In the genomic region with DNA sequence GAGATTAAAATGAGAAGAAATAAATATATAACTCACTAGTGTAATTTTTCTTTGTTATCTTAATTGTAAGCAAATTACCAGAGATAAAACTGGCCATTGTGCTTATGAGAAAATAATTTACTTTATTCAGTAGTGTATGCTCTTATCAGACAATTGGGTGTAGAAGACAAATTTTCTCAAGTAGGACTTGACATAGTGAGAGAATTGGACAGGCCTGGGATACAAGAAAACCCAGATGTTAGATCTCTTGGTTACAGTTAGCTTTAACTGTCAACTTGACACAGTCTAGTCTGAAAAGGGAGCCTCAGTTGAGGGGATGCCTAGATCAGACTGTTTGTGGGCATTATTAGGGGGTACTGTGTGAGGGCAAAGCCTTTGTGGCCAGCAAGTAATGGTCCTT, we compare ENCODE assay signal across 18 mouse cellular contexts.
DNase-seq lines count a peak whose midpoint lies in the region; ATAC-seq and TF ChIP-seq lines count a peak whose summit lies in the region.
"Had no signal": no experiment of that assay in that cellular context is flagged by ENCODE, and none has a peak within 500 bp of the region (broad histone marks: within the 10 kb centered on the region; RNA-seq: fewer than 3 reads in every experiment).

No protein-coding gene starts in this region.

- no peak for TF ChIP-seq CTCF in lung, embryonic 14.5 days (IDR thresholded peaks at IDR 0.05; ENCODE audit: low read depth)

- H3K27me3 ChIP-seq in lung, embryonic 14.5 days (ENCODE audit: insufficient read depth, low read length), result no peaks in the 10 kb centered on the region
- H3K27me3 ChIP-seq: CH12.LX, Patski had no signal

- H3K36me3 ChIP-seq in lung, embryonic 14.5 days (ENCODE audit: insufficient read depth), result no peaks in the 10 kb centered on the region
- H3K36me3 ChIP-seq: G1E had no signal

- DNase-seq in lung, embryonic 14.5 days, result peak; percentile 65
- no peak for DNase-seq in lung, postnatal 10 days
- DNase-seq: adrenal gland, adult 2 months; adrenal gland, adult 8-10 months; adrenal gland, postnatal 10 days; adrenal gland, postnatal 14 days; adrenal gland, postnatal 25 days; adrenal gland, postnatal 36 days; B cell, adult 2 months; cerebellum, adult 11 months; cerebellum, adult 11-12 months; cerebellum, adult 18-20 months; cerebellum, adult 2 months had no signal

- H3K4me2 ChIP-seq in lung, embryonic 14.5 days, result no peak overlapping the region

- ATAC-seq in lung, embryonic 14.5 days (ENCODE audit: insufficient read depth), result peak; percentile 82
- ATAC-seq: activated CD4-positive, CD25-positive, alpha-beta regulatory T cell, adult 4 months; CD4-positive, CD25-positive, alpha-beta regulatory T cell, adult 4 months; Patski had no signal

- H3K27ac ChIP-seq in lung, embryonic 14.5 days (ENCODE audit: low read depth), result no peak overlapping the region

- no peaks in the 10 kb centered on the region for H3K9me3 ChIP-seq in lung, embryonic 14.5 days (ENCODE audit: low read depth, low read length)

- H3K4me1 ChIP-seq in lung, embryonic 14.5 days (ENCODE audit: insufficient read depth), result no peaks in the 10 kb centered on the region

- H3K4me3 ChIP-seq in lung, embryonic 14.5 days (ENCODE audit: low read depth, low read length), result no peak overlapping the region

- no peak overlapping the region for H3K9ac ChIP-seq in lung, embryonic 14.5 days
